Mouse (Mus musculus): ENCODE results near the gene Efhc2. TPM values are rescaled to one million over a fixed set of nuclear protein-coding genes. Genes with fewer than 3 reads are reported as not detected.

Efhc2 gene
- not detected in 2 replicates for polyA plus RNA-seq (2012; rRNA removed)
- polyA plus RNA-seq (2014; fragmentation: Nextera tagmentation; extraction: Ambion mirVana) = not detected in 2 replicates

DNA sequence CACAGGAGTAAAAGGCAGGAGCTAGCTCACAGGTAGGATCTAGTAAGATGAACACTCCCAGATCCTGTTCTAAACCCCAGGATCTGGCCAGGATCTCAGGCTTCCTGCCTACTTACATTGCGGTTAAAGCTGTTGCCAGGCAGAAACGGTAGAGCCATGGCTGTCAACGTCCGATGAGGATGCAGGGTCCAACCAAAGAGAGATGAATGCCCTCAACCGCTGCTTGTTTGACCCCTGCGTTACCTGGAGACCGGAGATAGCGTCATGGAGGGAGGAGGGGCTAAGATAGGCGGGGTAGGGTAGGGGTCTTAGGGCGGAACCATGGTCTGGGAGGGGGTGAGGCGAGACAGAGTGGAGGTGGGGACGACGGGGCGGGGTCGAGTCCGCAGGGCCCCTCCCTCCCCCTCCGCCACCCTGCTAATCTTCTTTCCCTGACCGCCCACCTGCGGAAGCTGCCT, at the start of gene Efhc2:
TSS of gene Efhc2 (minus strand) at position 243 of the 458 bp plus-strand sequence.
- Histone ChIP-seq H3K9ac (replicated peaks) (no peak within 1 kb of the TSS), H3K27me3 (ENCODE audit: control insufficient read depth, insufficient read depth, low read length) (no peaks in the 10 kb centered on the region), H3K4me3 (ENCODE audit: insufficient read depth in 1 of 2, low read depth in 2 of 2, low read length in 2 of 2) (peak within 1 kb of the TSS in 1 of 2 experiments; percentile 9; a peak in 1 of 4 replicates), H3K36me3 (replicated peaks; ENCODE audit: control insufficient read depth, insufficient read depth, low read depth) (no peaks in the 10 kb centered on the region), H3K4me2 (ENCODE audit: low read depth) (peak within 1 kb of the TSS; percentile 29), H3K9me3 (ENCODE audit: control insufficient read depth, low read length) (no peaks in the 10 kb centered on the region), H3K27ac (no peak within 1 kb of the TSS), H3K4me1 (replicated peaks; ENCODE audit: control insufficient read depth in 2 of 2, insufficient read depth in 2 of 2, low read length in 1 of 2) (no peaks in the 10 kb centered on the region)
- 13% methylated on average over 16 of the region's 19 CpGs for WGBS (ENCODE audit: insufficient replicate concordance)
- DNase-seq (ENCODE audit: low read depth in 3 of 3, low spot score in 3 of 3) (no peak), ATAC-seq (ENCODE audit: insufficient read depth) (no peak)
- TF ChIP-seq EP300 (IDR thresholded peaks at IDR 0.05; ENCODE audit: low read depth) (no peak), CTCF (IDR thresholded peaks at IDR 0.05; ENCODE audit: low read depth) (no peak)

DNA sequence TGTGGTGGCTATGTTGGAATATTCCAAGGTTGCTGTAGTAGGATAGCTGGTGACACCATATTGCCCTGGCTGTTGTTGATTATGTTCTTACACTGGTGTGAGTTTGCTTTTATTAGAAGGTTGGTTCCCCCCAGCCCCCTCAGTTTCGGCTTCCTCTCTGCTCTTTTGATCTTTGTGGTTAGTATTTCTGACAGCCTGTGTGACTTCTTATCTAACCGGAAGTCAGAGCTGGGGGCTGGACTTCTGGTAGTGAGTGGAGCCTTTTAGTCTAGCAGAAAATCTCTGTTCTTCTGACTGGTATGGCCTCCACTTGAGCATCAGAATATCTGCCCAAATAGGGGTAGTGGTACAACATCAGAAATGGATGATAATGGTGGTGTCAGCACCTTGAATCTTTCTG, 45.9 kb upstream of the Efhc2 start:
- Histone ChIP-seq H3K27ac (no peak overlapping the region), H3K27me3 (ENCODE audit: control insufficient read depth, insufficient read depth, low read length) (no peaks in the 10 kb centered on the region), H3K4me3 (ENCODE audit: insufficient read depth in 1 of 2, low read depth in 2 of 2, low read length in 2 of 2) (no peak overlapping the region), H3K4me1 (replicated peaks; ENCODE audit: control insufficient read depth in 2 of 2, insufficient read depth in 2 of 2, low read length in 1 of 2) (no peaks in the 10 kb centered on the region), H3K9me3 (ENCODE audit: control insufficient read depth, low read length) (no peaks in the 10 kb centered on the region), H3K4me2 (ENCODE audit: low read depth) (no peak overlapping the region), H3K36me3 (replicated peaks; ENCODE audit: control insufficient read depth, insufficient read depth, low read depth) (no peaks in the 10 kb centered on the region), H3K9ac (replicated peaks) (no peak overlapping the region)
- WGBS (ENCODE audit: insufficient replicate concordance) = 11% methylated on average over 2 of the region's 2 CpGs
- DNase-seq (ENCODE audit: low read depth in 3 of 3, low spot score in 3 of 3) (no peak), ATAC-seq (ENCODE audit: insufficient read depth) (no peak)
- no peak for TF ChIP-seq EP300 (IDR thresholded peaks at IDR 0.05; ENCODE audit: low read depth)
- no peak for TF ChIP-seq CTCF (IDR thresholded peaks at IDR 0.05; ENCODE audit: low read depth)

DNA sequence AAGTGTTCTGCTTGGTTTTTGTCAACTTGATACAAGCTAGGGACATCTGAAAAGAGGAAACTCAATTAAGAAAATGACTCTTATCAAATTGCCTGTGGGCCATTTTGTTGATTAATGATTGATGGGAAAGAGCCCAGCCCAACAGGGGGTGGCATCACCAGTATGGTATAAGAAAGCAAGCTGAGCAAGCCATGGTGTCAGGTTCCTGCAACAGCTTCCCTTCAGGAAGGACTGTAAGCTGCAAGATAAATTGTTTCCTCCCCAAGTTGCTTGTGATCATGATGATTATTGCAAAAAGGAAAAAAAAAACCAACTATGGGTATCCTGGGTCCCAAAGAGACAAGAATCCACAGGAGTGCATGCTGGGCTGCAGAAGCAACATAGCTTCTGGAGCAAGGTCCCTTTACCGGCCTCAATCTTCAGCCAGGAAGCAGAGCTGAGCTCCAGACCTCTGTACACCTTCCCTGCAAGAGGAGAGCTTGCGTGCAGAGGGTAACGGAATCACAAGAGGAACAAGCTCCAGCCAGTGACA, 18.8 kb downstream of the Efhc2 start:
- Histone ChIP-seq H3K9me3 (ENCODE audit: control insufficient read depth, low read length) (no peaks in the 10 kb centered on the region), H3K36me3 (replicated peaks; ENCODE audit: control insufficient read depth, insufficient read depth, low read depth) (no peaks in the 10 kb centered on the region), H3K4me1 (replicated peaks; ENCODE audit: control insufficient read depth in 2 of 2, insufficient read depth in 2 of 2, low read length in 1 of 2) (no peaks in the 10 kb centered on the region), H3K27ac (no peak overlapping the region), H3K4me3 (ENCODE audit: insufficient read depth in 1 of 2, low read depth in 2 of 2, low read length in 2 of 2) (no peak overlapping the region), H3K9ac (replicated peaks) (no peak overlapping the region), H3K27me3 (ENCODE audit: control insufficient read depth, insufficient read depth, low read length) (no peaks in the 10 kb centered on the region), H3K4me2 (ENCODE audit: low read depth) (no peak overlapping the region)
- 26% methylated on average over 3 of the region's 3 CpGs for WGBS (ENCODE audit: insufficient replicate concordance)
- TF ChIP-seq EP300 (IDR thresholded peaks at IDR 0.05; ENCODE audit: low read depth) = no peak
- TF ChIP-seq CTCF (IDR thresholded peaks at IDR 0.05; ENCODE audit: low read depth) = no peak
- DNase-seq (ENCODE audit: low read depth in 3 of 3, low spot score in 3 of 3) (no peak), ATAC-seq (ENCODE audit: insufficient read depth) (no peak)

GRCm38 (mm10) chrX:17283899-17284298, 35.3 kb downstream of the Efhc2 start:
- 53% methylated on average over 2 of the region's 2 CpGs for WGBS (ENCODE audit: insufficient replicate concordance)
- Histone ChIP-seq H3K27me3 (ENCODE audit: control insufficient read depth, insufficient read depth, low read length) (no peaks in the 10 kb centered on the region), H3K27ac (no peak overlapping the region), H3K4me2 (ENCODE audit: low read depth) (no peak overlapping the region), H3K9me3 (ENCODE audit: control insufficient read depth, low read length) (no peaks in the 10 kb centered on the region), H3K9ac (replicated peaks) (no peak overlapping the region), H3K4me3 (ENCODE audit: insufficient read depth in 1 of 2, low read depth in 2 of 2, low read length in 2 of 2) (no peak overlapping the region), H3K36me3 (replicated peaks; ENCODE audit: control insufficient read depth, insufficient read depth, low read depth) (no peaks in the 10 kb centered on the region), H3K4me1 (replicated peaks; ENCODE audit: control insufficient read depth in 2 of 2, insufficient read depth in 2 of 2, low read length in 1 of 2) (no peaks in the 10 kb centered on the region)
- ATAC-seq (ENCODE audit: insufficient read depth) (no peak), DNase-seq (ENCODE audit: low read depth in 3 of 3, low spot score in 3 of 3) (no peak)
- no peak for TF ChIP-seq CTCF (IDR thresholded peaks at IDR 0.05; ENCODE audit: low read depth)

GRCm38 (mm10) chrX:17225141-17225540, 94.0 kb downstream of the Efhc2 start:
- H3K9me3 ChIP-seq (ENCODE audit: control insufficient read depth, low read length) = no peaks in the 10 kb centered on the region
- H3K27ac ChIP-seq = no peak overlapping the region
- H3K4me2 ChIP-seq (ENCODE audit: low read depth) = no peak overlapping the region
- no peaks in the 10 kb centered on the region for H3K36me3 ChIP-seq (replicated peaks; ENCODE audit: control insufficient read depth, insufficient read depth, low read depth)
- no peaks in the 10 kb centered on the region for H3K4me1 ChIP-seq (replicated peaks; ENCODE audit: control insufficient read depth in 2 of 2, insufficient read depth in 2 of 2, low read length in 1 of 2)
- H3K27me3 ChIP-seq (ENCODE audit: control insufficient read depth, insufficient read depth, low read length) = no peaks in the 10 kb centered on the region
- no peak overlapping the region for H3K9ac ChIP-seq (replicated peaks)
- TF ChIP-seq EP300 (IDR thresholded peaks at IDR 0.05; ENCODE audit: low read depth) (no peak), CTCF (IDR thresholded peaks at IDR 0.05; ENCODE audit: low read depth) (no peak)
- ATAC-seq (ENCODE audit: insufficient read depth) = no peak
- no peak for DNase-seq (ENCODE audit: low read depth in 3 of 3, low spot score in 3 of 3)
- no peak overlapping the region for H3K4me3 ChIP-seq (ENCODE audit: insufficient read depth in 1 of 2, low read depth in 2 of 2, low read length in 2 of 2)

All from liver, embryonic 14.5 days (tissue).